Mouse (Mus musculus): ENCODE measurements around the gene Dusp8.

Gene Dusp8

DNA sequence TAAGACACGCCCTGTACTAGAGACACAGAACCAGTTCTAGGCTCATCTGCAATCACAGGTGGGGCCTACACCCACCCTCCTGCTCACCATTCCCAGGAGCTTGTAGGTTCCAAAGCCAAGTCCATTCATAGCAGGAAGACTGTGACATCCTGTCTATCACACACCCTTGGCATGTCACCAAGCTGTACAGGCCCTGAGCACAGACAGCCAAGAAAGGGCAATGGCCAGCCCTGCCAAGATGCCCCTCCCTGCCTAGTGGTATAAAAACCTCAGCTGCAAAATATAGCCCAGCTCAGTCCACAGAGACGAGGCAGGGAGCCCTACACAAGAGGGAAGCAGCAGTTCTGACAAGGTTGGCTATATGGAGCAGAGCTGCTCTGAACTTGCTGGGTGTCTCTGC is 61.4 kb downstream of the Dusp8 start:
- TF ChIP-seq GATA4 (IDR thresholded peaks at IDR 0.05; ENCODE audit: insufficient replicate concordance, low read length), result no peak

- no peak for TF ChIP-seq GATA4 (IDR thresholded peaks at IDR 0.05; ENCODE audit: insufficient replicate concordance, low read length)
Observed at GRCm38 (mm10) chr7:142030073-142030472, 65.6 kb downstream of the Dusp8 start.
